Mouse (Mus musculus) stomach, postnatal 0 days (tissue): Measurements from ENCODE around the gene Traf3ip2. TPM values are rescaled to one million over a fixed set of nuclear protein-coding genes. Genes with fewer than 3 reads are reported as not detected.
A peak's percentile ranks its signal among the peaks of the same experiment; 100 is the strongest.

ENCODE experiments used
- ATAC-seq: fragments of 200-750 bp; cut with Nextera tagmentation; 2 replicates; pipeline ENCODE4 v1.8.0; 2017; ENCODE audit not compliant: low FRiP score, low TSS enrichment
- DNase-seq: peaks from one replicate; pipeline ENCODE4 v3.0.0-alpha.2; 2016; ENCODE audit warnings: low spot score
- H3K27ac ChIP-seq: fragments of 300-500 bp; sonication (generic); replicated peaks from 2 replicates; pipeline ENCODE4 v1.5.1; 2014; ENCODE audit warnings: mild to moderate bottlenecking, control low read depth
- H3K27me3 ChIP-seq: fragments of 300-500 bp; sonication (generic); 2 replicates; pipeline ENCODE4 v1.6.1; 2014; ENCODE audit warnings: low read length; ENCODE audit not compliant: control insufficient read depth, insufficient read depth
- H3K36me3 ChIP-seq: fragments of 300-500 bp; sonication (generic); 2 replicates; pipeline ENCODE4 v1.6.1; 2014; ENCODE audit warnings: low read length, mixed read lengths; ENCODE audit not compliant: control insufficient read depth, insufficient read depth
- H3K4me1 ChIP-seq: fragments of 300-500 bp; sonication (generic); replicated peaks from 2 replicates; pipeline ENCODE4 v1.6.1; 2014; ENCODE audit warnings: antibody characterized with exemption; ENCODE audit not compliant: control insufficient read depth, insufficient read depth
- H3K4me2 ChIP-seq: fragments of 300-500 bp; sonication (generic); replicated peaks from 2 replicates; pipeline ENCODE4 v1.6.1; 2014; ENCODE audit warnings: low read depth, mild to moderate bottlenecking, control low read depth, moderate library complexity
- H3K4me3 ChIP-seq: fragments of 300-500 bp; sonication (generic); 2 replicates; pipeline ENCODE4 v1.5.1; 2014; ENCODE audit warnings: low read depth, low read length, control low read depth
- H3K9ac ChIP-seq: fragments of 300-500 bp; sonication (generic); 2 replicates; pipeline ENCODE4 v1.6.1; 2014; ENCODE audit warnings: mild to moderate bottlenecking, low read length, control low read depth, mixed read lengths
- H3K9me3 ChIP-seq: fragments of 300-500 bp; sonication (generic); 2 replicates; pipeline ENCODE4 v1.6.1; 2016; ENCODE audit warnings: low read length; ENCODE audit not compliant: control insufficient read depth
- CTCF ChIP-seq: IDR thresholded peaks from 2 replicates; pipeline ENCODE4 v1.5.1; 2016; ENCODE audit warnings: antibody characterized with exemption, low read depth, mild to moderate bottlenecking, moderate library complexity
- EP300 ChIP-seq: optimal IDR thresholded peaks from 2 replicates; pipeline ENCODE3; 2016; ENCODE audit warnings: antibody characterized with exemption
- WGBS: fragments of 180-500 bp; shearing (Covaris S2); extraction: QIAGEN DNeasy Blood & Tissue Kit; methylation state at CpG from one replicate; pipeline ENCODE4 v1.1.7; 2014; 5-methylcytosine and 5-hydroxymethylcytosine counted together
- polyA plus RNA-seq: library from polyadenylated mRNA; unstranded; fragments of >200 nt; fragmentation: Nextera tagmentation; extraction: Ambion mirVana; gene quantifications from 2 replicates; pipeline ENCODE4 v1.2.1, GENCODE M21; 2015

The Traf3ip2 gene
- polyA plus RNA-seq, 1 experiment from 2014 or later, result 19.4 TPM

- DNase-seq (no peak), ATAC-seq (no peak)
- WGBS, result 51% methylated on average over 6 of the region's 6 CpGs
- Histone ChIP-seq H3K4me1 (peaks cover 10% of the 10 kb centered on the region), H3K27me3 (no peaks in the 10 kb centered on the region), H3K4me3 (no peak overlapping the region), H3K36me3 (peaks cover 1% of the 10 kb centered on the region; the same call in 1 of the 2 replicates), H3K27ac (peak overlapping the region; percentile 81), H3K9ac (no peak overlapping the region), H3K9me3 (no peaks in the 10 kb centered on the region), H3K4me2 (no peak overlapping the region)
- TF ChIP-seq EP300, result no peak
- TF ChIP-seq CTCF, result no peak
Measured at GRCm38 (mm10) chr10:39630811-39631210, 18.1 kb downstream of the Traf3ip2 start.

- Histone ChIP-seq H3K27me3 (no peaks in the 10 kb centered on the region), H3K27ac (no peak overlapping the region)
Measured at GRCm38 (mm10) chr10:39631627-39632026, 18.9 kb downstream of the Traf3ip2 start.

GRCm38 (mm10) chr10:39633379-39633778, 20.6 kb downstream of the Traf3ip2 start:
- no peak overlapping the region for H3K4me3 ChIP-seq
- TF ChIP-seq CTCF (no peak), EP300 (no peak)
- H3K36me3 ChIP-seq, result peaks cover 7% of the 10 kb centered on the region
- no peak overlapping the region for H3K27ac ChIP-seq
- DNase-seq (no peak), ATAC-seq (no peak)
- H3K9ac ChIP-seq, result no peak overlapping the region
- peaks cover 8% of the 10 kb centered on the region; the same call in 1 of the 2 replicates for H3K4me1 ChIP-seq
- H3K9me3 ChIP-seq, result no peaks in the 10 kb centered on the region
- 69% methylated on average over 6 of the region's 6 CpGs for WGBS
- H3K4me2 ChIP-seq, result no peak overlapping the region
- H3K27me3 ChIP-seq, result no peaks in the 10 kb centered on the region

More at GRCm38 (mm10) chr10:39631627-39632026, 18.9 kb downstream of the Traf3ip2 start:
- H3K9me3 ChIP-seq, result no peaks in the 10 kb centered on the region
- DNase-seq (no peak), ATAC-seq (no peak)
- H3K4me1 ChIP-seq, result peaks cover 8% of the 10 kb centered on the region; the same call in 1 of the 2 replicates
- no peak overlapping the region for H3K9ac ChIP-seq
- H3K36me3 ChIP-seq, result peaks cover 3% of the 10 kb centered on the region; the same call in 1 of the 2 replicates
- 57% methylated on average over 14 of the region's 14 CpGs for WGBS
- no peak overlapping the region for H3K4me3 ChIP-seq
- no peak overlapping the region for H3K4me2 ChIP-seq
- TF ChIP-seq EP300, result no peak
- no peak for TF ChIP-seq CTCF

GRCm38 (mm10) chr10:39634423-39635101, 21.8 kb downstream of the Traf3ip2 start:
- no peak for ATAC-seq
- H3K36me3 ChIP-seq, result peaks cover 7% of the 10 kb centered on the region
- no peak overlapping the region for H3K4me2 ChIP-seq
- no peak for DNase-seq
- no peak overlapping the region for H3K9ac ChIP-seq
- 83% methylated on average over 13 of the region's 13 CpGs for WGBS
- TF ChIP-seq CTCF, result no peak
- TF ChIP-seq EP300, result no peak
- no peak overlapping the region for H3K4me3 ChIP-seq
- H3K27ac ChIP-seq, result no peak overlapping the region
- no peaks in the 10 kb centered on the region for H3K27me3 ChIP-seq
- H3K4me1 ChIP-seq, result peaks cover 8% of the 10 kb centered on the region; the same call in 1 of the 2 replicates
- no peaks in the 10 kb centered on the region for H3K9me3 ChIP-seq

GRCm38 (mm10) chr10:39638862-39639261, 26.1 kb downstream of the Traf3ip2 start:
- DNase-seq (no peak), ATAC-seq (no peak)
- no peaks in the 10 kb centered on the region for H3K27me3 ChIP-seq
- peaks cover 7% of the 10 kb centered on the region for H3K36me3 ChIP-seq
- no peaks in the 10 kb centered on the region for H3K9me3 ChIP-seq
- no peak overlapping the region for H3K4me2 ChIP-seq
- H3K9ac ChIP-seq, result no peak overlapping the region
- TF ChIP-seq CTCF (no peak), EP300 (no peak)
- 41% methylated on average over 3 of the region's 3 CpGs for WGBS
- peaks cover 6% of the 10 kb centered on the region for H3K4me1 ChIP-seq
- H3K27ac ChIP-seq, result peak overlapping the region; percentile 85
- no peak overlapping the region for H3K4me3 ChIP-seq

- Histone ChIP-seq H3K4me2 (no peak overlapping the region), H3K4me3 (no peak overlapping the region), H3K36me3 (peaks cover 7% of the 10 kb centered on the region), H3K27ac (peak overlapping the region; percentile 86), H3K9me3 (no peaks in the 10 kb centered on the region), H3K4me1 (peaks cover 6% of the 10 kb centered on the region), H3K9ac (no peak overlapping the region), H3K27me3 (no peaks in the 10 kb centered on the region)
- DNase-seq (no peak), ATAC-seq (peak; percentile 70; the same call in 1 of the 2 replicates)
- TF ChIP-seq CTCF, result no peak
- no peak for TF ChIP-seq EP300
- 48% methylated on average over 5 of the region's 5 CpGs for WGBS
Measured at GRCm38 (mm10) chr10:39639783-39640182, 27.0 kb downstream of the Traf3ip2 start.
